Mouse (Mus musculus) kidney, adult 8-10 months (tissue): Measurements from ENCODE around the gene Nhej1.

ENCODE experiments used
- DNase-seq, 2 experiments: peaks; one replicate each; pipeline ENCODE4 v3.0.0; 2022

Nhej1 gene

GRCm38 (mm10) chr1:75122211-75122610, 2.8 kb downstream of the Nhej1 start:
- no peak for DNase-seq

- DNase-seq = no peak
These were observed 72.9 kb downstream of the Nhej1 start for GRCm38 (mm10) chr1:75052091-75052490.

- DNase-seq = no peak
These were observed 73.6 kb downstream of the Nhej1 start for GRCm38 (mm10) chr1:75051428-75051827.

GRCm38 (mm10) chr1:75048571-75048970, 76.4 kb downstream of the Nhej1 start:
- no peak for DNase-seq

- no peak for DNase-seq
These were observed 77.0 kb downstream of the Nhej1 start for GRCm38 (mm10) chr1:75048041-75048440.

- no peak for DNase-seq
These were observed 84.6 kb downstream of the Nhej1 start for GRCm38 (mm10) chr1:75040429-75040828.

DNA sequence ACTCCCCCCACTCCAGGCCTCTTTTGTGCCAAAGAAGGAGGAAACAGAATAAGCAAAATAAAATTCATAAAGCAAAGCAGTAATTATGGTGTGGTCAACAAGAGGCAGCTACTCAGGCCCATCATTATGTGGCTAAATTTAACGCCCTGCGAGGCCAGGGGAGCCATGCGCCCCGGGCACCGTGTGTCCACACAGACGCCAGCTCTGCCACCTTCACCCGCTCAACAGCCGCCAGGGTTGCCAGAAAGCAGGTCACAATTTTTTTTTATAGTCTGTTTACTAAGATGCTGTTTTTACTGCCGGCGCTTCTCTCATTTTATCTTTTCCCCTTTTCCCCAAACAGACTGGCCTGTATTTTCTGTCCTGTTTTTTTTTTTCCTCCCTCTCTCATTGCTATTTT, 93.0 kb downstream of the Nhej1 start:
- DNase-seq = no peak

- DNase-seq = no peak
These were observed 97.8 kb downstream of the Nhej1 start for GRCm38 (mm10) chr1:75027061-75027779.

DNA sequence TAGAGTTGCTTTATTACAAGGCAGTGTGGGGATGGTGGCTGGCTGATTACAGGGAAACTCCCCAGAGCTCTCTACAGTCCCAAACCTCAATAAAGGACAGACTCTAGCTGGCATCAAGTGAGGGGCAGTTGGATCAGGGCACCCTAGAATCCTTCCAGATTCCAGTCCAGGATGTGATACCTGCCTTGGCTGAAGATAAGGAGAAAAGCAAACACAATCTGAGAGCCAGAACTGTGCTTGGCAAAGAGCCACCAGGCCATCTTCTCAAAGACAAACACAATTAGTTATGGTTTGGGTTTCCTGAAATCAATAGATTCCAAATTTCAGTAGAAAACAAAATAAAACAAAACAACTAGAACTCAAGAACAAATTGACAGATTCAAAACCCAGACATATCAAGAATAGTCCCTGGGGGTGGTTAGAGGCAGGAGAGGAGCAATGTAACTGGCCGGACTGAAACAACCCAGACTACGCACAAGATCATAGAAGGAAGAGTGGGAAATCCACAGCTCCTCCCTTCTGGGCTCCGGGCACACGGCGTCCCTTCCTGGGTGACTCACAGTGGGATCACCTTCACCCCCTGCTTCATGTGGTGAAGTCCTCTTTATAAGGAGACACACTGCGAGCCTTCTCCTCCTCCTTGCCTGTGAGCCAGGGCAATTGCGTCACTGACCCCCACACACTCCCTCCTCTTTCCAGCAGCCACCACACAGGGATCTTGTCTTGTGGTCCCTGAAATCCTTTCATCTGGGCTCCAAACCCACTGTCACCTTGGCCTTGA, 100.4 kb downstream of the Nhej1 start:
- no peak for DNase-seq

DNA sequence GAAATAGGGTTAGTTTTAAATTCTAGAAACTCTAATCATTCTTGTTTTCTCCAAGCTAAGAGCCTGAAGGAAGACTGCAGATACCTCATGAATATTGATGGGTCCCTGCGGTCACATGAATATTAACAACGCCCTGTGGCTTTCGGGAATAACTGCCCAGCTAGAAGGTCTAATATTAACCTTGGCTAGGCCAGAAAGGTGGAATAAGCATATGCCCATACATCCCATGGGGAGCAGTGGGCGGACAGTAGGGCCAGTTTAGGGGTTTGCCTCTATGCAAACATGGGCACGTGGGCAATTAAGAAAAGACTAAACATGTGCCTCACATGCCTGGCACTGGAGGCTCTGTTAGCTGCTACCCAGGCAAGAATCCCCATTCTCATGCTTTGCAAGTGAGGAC, 102.8 kb downstream of the Nhej1 start:
- DNase-seq = no peak

GRCm38 (mm10) chr1:75016846-75017245, 108.2 kb downstream of the Nhej1 start:
- DNase-seq = peak; percentile 54 to 87

DNA sequence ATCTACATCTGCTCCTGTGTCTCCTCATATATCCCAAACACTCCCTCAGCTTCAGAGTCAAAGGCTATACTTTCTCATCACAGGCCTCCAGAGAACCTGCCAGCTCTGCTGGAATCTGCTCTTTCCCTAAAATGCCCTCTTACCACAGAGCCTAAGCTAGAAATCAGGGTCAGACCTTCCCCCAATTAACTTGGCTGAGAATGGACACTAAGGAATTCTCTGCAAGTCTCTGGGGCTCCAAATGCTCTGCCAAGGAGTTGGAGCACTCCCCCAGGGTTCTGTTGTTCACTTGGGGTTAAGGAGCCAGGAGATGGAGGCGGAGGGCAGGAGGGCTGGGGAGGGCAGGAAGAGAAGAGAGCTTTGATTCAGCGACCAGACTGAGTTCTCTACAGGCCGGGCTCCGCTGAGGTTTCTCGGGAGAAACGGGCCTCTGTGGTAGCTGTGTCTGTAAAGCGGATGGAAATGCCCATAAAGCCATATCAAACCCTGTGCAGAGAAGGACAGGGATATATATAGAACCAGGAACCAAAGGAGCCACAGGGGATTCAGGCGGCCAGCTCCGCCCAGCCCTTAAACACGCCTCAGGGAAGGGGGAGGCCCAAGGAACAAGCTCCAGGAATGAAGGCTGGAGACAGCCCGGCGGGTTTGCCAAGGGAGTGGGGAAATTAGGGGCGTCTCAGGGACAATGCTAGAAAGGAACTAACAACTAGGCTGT, 109.3 kb downstream of the Nhej1 start:
- no peak for DNase-seq

DNA sequence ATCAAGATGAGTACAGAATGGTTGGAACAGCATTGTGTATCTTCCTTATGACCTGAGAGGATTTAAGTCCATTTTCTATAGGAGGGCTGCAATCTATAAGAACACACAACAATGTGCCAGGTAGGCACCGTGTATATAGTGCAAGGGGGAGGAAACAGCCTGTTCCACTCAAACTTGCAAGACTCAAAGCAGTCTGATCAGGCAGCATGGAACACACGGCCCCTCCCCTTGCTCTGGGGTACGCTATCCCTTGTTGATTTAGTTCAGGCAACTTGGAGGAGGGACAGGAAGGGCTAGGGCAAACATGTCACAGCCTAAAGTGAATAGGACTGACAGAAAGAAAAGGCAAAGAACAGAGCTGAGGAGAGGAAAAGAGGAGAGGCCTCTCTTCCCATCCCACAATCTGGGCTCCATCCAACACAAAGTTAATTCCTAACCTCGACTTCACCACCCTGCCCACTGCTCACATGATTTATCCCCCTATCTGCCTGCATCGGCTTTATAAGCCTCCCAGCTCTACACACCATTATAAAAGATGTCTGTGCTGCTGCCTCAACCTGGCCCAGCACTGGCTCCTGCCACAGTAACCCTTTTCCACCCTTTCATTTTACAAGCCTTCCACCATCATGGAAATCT, 110.7 kb downstream of the Nhej1 start:
- peak; percentile 66 to 76 for DNase-seq

DNA sequence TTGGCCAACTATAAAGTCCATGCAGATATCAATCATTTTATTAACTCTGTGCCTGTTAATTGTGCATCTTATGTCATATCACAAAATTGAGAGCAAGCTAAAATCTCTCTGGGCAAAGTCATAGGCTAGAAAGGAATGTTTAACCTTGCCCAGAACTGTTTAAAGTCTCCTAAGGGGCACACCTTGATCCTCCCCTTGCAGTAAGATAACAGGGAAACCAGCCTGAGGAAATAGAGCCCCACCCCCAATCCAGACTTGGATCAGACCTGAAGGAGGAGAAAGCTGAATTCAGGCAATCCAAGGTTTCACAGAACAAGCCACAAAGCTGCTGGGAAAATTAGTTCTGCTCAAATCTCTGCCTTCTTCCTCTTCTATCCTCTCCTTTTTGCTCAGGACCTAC, 114.2 kb downstream of the Nhej1 start:
- DNase-seq = no peak

- DNase-seq = no peak
These were observed 114.8 kb downstream of the Nhej1 start for GRCm38 (mm10) chr1:75010203-75010602.

DNA sequence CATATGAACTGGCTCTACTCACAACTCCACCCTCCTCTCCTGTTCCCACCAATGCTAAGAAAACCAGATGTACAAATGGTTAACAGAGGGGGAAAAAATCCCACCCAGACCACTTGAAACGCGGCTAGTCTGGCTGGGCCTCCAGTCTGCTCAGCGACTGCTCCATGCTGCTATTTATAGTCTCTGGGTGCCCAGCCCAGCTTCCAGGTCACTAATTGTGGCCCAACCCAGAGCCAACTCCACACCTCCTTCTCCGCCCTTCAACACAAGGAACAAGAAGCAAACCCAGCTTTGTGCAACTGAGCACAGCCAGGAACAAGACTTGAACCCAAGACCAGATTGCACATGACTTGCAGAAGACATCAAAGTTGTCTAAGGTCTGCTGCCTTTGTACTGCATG, 119.0 kb downstream of the Nhej1 start:
- no peak for DNase-seq

- no peak for DNase-seq
These were observed 123.8 kb downstream of the Nhej1 start for GRCm38 (mm10) chr1:75001183-75001582.

GRCm38 (mm10) chr1:75000496-75000895, 124.5 kb downstream of the Nhej1 start:
- DNase-seq = peak; percentile 36 to 71

DNA sequence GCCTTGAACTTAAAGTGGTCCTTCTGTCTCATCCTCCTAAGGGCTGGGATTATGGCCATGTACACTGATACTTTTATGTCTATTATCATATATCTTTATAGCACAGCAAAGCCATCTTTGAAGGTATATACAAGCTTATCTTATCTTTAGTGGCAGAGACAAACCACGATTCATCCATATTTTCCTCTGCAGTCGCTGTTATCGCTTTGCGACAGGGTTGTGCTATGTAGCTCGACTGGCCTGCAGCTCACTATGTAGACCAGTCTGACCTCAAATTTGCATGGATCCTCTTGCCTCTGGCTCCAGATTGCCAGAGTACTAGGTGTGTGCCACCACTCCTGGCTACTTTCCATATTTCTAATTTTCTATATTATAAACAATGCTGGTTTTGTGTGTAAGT, 125.8 kb downstream of the Nhej1 start:
- DNase-seq = no peak

DNA sequence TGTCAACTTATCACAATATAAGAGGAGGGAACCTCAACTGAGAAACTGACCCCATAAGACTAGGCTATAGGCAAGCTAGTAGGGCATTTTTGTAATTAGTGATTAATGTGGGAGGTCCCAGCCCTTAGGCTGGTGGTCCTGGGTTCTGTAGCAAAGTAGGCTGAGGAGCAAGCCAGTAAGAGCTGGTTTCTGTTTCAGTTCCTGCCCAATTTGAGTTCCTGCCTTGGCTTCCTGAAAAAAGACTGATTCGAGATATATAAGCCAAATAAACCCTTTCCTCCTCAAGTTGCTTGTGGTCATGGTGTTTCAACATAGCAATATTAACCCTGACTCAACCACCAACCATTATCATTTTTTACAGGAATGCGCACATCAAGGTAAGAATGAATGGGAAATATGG, 127.8 kb downstream of the Nhej1 start:
- no peak for DNase-seq

DNA sequence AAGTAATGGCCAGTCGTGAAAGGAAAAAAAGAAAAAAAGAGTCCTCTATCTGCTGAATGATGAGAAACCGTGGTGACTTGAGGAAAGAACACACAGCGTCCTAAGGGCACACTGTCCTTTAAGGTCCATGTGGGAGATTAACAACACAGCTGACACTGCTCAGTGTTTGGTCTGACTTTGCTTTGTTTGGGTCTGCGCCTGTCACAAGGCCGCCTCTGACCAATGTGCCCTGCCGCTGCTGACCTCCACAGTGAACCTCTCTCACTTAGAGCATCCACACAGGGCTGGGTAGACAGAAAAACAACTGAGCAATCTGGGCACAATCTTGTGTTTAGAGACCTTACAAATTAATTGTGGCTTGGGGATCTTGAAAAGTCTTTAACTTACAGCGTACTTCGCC, 148.0 kb downstream of the Nhej1 start:
- DNase-seq = no peak

DNA sequence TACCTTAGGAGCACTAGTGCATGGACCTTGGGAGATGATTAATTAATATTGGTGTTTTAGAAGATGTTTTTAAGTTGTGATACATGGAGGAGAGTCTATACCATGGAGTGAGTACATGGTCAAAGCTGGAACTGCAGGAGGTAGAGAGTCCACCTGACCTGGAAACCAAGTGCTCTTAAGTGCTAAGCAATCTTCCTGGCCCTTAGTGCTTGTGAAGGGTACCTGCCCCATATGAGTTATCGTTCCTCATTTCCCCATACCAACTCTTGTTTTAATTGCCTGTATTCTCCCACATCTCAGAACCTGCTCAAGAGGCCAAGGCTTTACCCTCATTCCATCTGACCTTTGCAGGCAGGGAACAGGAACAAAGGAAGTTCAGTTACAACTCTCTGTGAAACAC, 149.1 kb downstream of the Nhej1 start:
- no peak for DNase-seq

DNA sequence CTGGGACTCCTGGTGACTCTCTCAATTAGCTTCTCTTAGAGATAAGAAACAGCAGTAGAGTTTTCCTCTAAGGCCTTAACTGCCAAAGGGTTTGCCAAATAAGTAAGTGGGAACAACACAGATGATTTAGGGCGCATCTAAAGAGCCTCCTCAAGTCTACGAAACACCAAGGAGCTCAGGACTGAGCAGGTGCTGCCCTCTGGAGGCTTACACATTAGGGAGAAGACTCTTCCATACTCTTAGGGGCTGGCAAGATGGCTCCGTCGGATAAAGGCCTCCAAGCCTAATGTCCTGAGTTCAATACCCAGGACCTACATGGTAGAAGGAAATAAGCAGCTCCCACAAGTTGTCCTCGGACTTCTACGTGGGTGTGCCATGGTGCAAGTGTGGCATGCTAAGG, 151.4 kb downstream of the Nhej1 start:
- DNase-seq = peak in 1 of 2 experiments; percentile 40
